Mouse (Mus musculus) kidney, postnatal 10 days (tissue): ENCODE data around the gene Meis1.

Source experiments
- DNase-seq: peaks from one replicate; pipeline ENCODE4 v3.0.0; 2021; ENCODE audit warnings: mixed read lengths

Meis1 gene

DNA sequence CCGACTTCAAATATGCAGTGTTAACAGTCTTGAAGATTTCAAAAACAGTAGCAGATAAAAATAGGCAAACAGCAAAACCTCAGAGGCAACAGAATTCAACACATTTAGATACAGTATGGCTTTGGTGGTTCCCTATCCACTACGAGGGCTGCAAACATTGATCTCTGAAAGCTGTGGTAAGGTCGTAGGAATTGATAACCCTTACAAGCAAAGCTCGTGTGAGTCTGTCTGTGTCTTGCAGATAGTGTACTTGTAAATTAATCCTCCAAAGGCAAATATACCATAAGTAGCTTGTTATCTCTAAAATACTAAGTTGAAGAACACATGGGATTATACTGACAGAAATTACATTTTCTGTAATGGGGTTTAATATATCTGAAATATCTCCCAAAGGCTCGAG is 114.5 kb downstream of the Meis1 start:
- no peak for DNase-seq

DNA sequence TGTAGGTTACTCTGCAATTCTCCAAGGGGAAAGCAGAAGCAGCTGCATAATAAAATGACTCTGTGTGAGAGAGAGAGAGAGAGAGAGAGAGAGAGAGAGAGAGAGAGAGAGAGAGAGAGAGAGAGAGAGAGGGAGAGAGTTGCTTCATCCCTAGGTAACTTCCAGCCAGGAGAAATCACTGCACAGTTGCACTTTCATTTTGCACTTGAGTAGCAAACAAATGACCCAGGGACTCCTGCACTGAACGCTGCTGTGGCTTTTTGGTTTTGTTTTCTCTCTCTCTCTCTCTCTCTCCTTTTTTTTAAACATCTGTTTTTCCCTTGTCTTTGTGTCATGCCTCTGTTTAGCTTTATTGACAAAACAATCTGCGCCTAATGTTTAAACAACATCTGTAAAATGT is 118.3 kb downstream of the Meis1 start:
- DNase-seq = no peak

DNA sequence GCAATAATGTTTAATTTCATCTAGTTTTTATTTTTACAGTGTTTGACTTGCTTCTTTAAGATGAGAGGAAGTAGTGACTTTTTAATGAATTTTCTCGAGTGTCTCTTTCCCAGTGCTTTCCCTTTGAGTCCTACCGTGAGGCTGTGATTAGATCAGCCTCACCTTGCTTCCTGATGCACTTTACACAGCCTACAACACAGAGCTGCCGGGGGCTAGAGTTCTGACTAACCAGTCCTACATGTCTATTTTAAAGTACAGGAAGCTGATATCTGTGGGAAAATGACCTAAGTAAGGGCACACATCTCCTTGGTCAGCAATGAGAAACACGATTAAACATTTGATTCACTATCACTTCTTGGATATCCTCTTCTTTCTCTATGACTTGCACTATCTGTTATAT is 119.9 kb downstream of the Meis1 start:
- no peak for DNase-seq

DNA sequence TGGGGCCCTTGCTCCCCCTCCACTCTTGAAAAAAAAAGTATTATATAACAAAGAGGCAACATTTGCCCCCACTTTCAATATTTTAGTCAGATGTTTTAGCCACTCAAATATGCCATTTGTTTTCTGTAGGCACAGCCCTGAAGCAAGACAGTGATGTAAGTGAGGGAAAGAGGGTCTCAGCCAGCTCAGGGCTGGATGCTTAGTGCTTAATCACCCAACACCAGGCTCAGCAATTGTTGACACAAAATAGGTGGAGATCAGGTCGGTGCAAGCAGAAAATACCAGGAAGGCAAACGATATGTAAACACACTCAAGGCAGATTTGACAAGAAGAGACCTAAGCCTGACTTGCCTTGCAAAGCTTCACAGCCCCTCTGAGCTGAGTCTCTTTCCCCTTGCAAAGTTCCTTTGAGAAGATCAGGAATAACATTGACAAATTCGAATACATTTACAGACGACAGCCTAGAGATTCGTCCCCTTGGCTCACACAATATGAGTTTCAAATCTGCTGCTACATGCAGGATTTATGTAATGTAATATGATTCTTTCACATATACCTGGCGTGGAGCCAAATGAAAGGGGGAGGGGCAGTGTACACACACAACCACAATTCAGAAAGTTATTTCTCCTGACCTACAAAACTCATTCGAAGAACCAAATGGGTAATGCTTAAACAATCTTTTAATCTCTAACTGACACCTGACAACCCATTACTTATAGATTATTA is 120.7 kb downstream of the Meis1 start:
- peak; percentile 58 for DNase-seq

DNA sequence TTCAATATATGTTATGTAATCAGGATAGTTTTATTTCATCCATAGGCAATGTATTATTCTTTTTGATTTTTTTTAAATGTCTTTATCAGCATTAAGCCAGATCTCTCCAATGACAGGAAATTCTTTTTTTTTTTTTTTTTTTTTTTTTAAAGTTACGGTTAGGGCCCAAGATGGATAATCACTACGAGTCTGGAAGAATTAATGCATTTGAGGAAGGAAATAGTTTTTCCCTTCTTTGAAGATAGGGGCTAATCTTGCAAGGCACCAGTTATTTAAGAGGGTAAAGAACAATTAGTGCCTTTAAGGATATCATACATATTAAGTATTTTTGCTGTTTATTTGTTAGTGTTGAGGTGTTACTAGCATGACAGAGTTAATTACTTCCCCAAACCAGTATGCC is 121.5 kb downstream of the Meis1 start:
- no peak for DNase-seq

DNA sequence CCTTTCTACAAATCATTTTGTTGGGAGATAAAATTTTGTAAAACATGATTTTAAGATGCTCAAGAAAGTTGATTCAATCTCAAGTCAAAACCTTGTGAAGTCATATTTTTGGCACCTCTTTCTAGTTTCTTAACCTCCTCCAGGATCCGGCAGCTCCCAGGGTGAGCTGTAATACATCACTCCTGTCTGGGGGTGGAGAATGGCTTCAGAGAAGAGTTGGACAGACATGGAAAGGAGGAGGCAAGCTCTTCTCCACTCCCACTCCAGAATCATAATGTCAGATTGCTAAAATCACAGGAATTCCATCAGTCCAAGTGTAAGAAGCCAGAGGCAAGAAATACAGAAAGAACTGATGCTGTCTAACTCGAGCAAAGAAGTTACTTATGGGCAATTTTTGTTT is 126.3 kb downstream of the Meis1 start:
- no peak for DNase-seq

DNA sequence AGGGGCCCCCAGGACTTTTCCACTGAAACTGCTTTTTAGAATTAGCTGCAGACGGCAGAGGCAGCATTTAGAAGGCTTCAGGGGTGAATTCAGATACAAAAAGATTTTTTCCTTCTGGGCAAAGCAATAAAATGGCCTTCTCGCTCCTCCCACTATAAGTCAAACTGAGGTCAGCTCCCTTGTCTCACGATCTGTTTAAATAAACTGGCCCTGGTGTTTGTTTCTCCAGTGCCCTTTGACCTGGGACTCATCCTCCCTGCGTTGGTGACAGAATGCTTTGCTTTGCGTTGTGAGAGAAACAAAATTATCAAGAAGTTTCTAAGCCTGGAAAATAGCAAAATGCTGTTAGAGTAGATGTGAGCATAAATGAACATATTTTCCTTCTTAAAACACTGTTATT is 129.6 kb downstream of the Meis1 start:
- no peak for DNase-seq

DNA sequence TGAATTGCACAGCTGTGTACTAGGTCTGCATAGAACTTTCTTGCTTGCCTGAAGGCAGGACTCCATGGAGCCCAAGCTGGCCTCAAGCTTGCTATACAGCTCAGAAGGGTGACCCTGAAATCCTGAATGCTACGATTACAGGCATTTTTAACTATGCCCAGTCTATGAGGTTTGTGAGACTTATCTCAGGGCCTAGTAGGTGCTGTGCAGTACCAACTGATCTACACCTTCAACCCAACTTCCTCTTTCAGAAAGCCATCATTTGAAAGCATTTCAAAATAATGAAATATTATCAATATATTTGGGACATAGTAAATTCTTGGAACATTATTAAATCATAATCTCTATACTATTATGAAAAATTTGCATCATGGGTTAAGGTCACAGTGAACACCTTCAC is 130.1 kb downstream of the Meis1 start:
- DNase-seq = no peak

DNA sequence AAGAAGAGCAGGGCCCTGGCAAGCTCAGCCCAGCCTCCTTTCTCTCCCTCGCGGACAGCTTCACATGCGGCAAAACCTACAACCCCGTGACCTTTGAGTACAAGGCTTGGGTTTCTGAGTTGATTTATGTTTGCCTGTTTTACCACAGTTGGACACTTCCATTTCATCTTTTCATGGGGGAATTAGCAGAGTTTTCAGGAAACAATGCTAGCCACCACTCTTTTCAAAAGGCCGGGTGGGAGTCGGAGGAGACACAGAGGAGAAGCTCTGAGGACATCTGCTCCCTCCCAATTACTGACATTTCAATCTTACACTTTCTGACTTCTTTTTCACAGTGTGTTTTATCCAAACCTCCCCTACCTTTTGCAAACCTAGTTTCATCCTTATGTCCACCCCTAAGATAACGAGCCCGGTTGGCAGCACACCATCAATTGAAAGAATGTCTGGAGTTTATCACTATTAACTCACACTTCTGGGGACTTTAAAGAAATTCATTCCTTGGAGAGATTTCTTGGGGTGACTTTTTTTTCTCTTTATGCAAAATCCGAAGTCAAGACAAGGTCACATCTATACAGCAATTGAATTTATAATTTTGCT is 133.0 kb downstream of the Meis1 start:
- peak; percentile 41 for DNase-seq

DNA sequence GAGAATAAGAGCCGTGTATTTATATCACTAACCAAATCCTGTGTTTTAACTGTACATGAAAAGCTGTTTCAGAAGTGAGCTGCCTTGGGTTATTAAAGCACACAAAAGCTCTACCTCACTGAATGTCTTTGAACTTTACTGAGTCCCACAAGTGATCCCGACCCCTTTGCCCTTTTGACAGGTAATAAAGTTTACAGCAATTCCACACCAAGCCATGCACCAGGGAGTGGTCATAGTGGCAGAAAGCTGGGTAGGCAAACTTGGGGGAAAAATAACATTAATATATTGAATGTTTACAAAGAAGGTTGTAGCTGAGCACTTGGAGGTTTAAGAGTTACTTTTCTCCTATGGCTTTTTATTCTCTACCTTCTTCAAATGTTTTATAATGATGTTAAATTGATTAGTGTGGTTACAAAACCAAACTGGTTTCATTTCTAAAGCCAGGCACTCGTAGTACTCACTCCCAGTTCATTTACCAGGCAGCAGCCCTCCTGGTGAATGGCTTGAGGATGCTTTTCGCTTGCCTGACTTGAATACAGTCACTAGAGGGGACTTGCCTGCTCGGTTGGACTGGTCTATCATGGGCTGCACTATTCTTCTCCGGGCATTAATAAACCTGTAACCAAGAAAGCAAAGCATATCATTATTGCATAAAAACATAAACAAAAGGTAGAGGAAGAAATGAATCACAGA is 133.6 kb downstream of the Meis1 start:
- no peak for DNase-seq

DNA sequence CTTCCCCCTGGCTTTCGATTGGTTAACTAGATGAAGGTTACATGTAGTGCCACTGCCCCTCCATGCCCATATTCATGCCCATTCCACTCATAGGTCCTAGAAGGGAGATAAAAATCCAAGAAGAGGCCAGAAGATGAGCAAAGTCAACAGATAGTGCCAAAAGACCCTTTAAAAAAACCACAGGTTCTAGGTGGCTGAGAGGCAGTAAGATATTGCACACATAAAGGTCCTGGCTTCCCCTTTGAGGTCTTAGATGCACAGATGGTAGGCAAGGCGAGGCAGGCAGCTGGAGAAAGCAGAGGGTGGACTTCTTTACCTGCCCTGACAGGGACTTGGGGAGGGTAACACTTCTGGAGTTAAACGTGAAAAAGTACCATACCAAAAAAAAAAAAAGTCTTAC is 134.8 kb downstream of the Meis1 start:
- DNase-seq = no peak

DNA sequence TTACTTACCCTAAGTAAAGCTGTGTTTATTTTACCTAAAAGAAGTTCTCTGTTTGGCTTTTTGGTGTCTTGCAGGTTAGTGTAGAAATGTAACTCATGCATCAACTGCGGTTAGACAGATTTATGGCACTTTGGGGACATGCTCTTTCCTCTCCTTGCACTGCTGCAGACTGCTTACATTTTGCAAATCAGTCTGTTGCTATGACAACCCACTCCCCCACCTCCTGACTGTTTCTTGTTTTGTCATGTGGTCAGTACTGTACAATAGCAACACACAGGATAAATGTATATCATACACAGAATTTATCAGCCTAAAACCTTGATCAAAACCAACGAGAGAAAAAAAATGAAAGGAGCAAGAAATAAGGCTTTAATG is 135.3 kb downstream of the Meis1 start:
- peak; percentile 54 for DNase-seq

DNA sequence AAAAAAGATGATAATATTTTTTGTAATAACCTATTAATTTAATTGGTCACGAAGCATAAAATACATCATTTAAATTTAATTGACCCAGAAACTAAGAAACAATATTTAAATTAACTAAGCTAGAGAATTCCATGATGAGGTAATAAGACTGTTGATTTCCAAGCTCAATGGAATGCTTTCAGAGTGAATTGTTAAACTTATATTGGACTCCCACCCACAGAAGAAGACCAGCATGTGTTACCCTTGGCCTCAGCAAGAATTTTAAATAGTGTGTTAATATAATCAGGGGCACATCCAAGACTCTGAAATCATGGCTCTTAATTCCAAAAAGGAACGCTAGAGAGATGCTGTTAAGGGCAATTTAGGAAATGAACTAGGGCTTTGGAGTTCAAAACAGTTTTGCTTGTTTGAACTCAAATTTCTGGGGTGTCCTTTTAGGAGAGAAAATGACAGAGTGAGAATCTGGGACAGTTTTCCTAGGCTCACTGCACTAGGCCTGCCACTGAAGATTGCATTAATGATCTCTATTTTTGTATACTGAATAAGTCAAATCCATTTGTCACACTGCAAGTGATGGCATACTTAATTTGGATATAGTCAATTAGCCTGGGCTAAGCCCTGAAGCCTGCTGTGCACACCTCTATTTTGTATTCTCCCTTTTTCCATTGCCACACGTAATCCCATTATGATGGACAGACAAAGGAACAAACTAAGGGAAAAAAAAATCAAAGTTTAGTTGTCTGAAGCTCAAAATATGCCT is 135.9 kb downstream of the Meis1 start:
- DNase-seq = no peak

DNA sequence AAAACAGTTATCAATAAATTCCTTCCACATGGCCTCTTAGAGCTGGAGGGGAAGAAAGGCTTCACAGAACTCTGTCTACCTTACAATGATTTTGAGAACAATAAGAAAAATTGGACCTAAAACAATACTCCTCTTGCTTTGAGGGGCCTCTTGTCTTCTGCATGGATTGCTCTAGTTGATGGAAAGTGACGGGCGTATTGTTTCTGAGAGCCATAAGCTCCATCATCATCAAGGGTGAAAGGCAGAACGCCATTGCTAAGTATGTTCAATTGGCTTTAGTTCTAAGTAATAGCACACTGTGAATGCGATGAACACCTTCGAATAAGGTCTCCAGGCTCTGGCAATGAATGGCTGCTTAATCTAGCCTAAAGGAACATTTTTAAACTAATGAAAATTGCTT is 136.5 kb downstream of the Meis1 start:
- DNase-seq = no peak

DNA sequence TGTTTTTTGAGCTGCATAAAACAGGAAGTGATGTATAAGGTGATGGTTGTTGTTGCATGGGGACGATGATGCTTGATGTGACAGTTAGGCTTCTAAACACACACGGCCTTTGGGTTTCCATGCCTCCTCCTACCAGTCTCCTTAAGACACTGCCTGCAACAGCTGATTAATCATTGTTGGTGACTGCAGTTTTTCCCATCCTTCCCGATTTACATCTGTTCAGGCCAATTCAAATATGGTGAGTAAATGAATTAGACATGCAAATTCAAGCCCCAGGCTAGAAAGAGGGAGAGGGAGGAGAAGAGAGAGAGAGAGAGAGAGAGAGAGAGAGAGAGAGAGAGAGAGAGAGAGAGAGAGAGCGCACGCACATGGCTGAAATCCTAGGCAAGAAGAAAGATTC is 138.0 kb downstream of the Meis1 start:
- DNase-seq = no peak

DNA sequence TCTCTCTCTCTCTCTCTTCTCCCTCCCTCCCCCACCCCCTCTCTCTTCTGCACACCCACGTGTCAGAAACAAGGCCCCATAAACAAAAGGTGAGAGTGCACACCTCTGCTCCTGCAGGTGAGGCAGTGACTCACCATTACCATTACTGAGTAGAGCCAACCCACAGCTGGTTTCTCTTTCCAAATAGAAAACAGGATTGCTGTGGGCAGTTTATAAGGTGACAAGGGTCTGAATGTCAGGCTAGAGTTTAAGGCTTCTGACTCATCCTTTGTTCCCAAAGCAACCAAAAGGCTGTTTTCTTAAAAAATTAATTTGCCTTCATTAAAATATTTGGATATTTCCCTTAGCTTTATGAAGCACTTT is 139.3 kb downstream of the Meis1 start:
- DNase-seq = no peak

DNA sequence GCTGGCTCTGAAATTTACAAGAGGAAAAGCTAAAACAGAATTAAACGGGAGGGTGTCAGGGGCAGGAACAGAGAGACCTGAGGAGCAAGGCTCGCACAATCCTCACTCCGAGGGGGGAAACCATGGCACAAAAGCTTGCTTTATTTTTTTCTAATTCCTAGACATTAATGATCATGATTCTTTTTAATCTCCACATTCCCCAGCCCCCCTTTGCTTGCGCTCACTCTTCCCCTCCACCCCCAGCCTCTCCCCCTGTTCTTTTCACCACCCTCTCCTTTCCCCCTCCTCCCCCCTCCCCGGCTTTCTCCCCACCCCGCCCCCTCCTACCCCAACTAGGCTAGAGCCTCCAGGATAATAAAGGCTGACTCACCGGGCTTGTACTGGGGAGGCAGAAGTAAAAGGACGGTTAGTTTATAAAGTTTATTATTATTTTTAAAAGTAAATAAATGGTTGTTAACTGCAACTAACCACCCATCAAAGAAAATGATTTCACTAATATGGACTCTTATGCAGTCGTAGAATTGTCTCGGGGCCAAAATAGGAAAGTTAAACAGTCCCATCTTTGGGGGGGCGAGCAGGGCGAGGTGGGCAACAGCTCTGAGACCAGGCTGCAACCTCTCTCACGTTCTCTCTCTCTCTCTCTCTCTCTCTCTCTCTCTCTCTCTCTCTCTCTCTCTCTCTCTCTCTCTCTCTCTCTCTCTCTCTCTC is 139.9 kb downstream of the Meis1 start:
- DNase-seq = no peak

DNA sequence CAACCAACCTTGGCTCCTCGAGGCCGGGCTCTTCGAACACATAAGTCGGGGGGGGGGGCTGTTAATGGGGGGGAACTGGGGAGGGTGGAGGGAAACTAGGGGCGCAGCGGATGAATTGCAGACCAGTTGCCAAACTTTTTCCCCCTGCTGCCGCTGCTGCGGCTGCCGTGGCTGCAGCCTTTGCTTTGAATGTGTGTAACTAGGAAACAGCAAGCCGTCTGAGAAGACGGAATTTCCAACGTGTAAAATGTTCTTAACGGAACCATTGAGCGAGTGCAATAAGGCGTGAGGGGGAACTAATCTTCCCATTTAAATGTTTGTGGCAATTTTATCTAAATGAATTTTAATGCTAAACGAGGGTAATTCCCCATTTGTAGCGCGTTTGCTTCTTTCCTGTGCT is 140.8 kb downstream of the Meis1 start:
- peak; percentile 53 for DNase-seq

DNA sequence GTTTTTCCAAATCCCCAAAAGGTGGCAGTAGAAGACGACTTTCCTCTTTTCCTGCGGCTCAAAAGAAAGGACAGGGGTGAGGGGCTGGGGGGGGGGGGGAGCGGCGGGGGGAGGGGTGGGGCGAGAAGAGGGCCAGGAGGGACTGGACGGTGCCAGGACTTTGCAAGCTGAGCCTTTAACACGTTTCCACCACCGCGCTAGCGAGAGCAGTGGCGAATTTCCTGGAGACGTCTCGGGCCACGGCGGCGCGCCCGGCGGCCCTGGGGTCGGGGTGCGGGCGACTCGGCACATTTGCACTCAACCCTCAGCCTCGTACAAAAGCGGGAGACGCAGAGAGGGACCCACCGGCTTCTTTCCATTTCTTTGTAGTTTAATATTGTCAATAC is 141.2 kb downstream of the Meis1 start:
- peak; percentile 80 for DNase-seq

DNA sequence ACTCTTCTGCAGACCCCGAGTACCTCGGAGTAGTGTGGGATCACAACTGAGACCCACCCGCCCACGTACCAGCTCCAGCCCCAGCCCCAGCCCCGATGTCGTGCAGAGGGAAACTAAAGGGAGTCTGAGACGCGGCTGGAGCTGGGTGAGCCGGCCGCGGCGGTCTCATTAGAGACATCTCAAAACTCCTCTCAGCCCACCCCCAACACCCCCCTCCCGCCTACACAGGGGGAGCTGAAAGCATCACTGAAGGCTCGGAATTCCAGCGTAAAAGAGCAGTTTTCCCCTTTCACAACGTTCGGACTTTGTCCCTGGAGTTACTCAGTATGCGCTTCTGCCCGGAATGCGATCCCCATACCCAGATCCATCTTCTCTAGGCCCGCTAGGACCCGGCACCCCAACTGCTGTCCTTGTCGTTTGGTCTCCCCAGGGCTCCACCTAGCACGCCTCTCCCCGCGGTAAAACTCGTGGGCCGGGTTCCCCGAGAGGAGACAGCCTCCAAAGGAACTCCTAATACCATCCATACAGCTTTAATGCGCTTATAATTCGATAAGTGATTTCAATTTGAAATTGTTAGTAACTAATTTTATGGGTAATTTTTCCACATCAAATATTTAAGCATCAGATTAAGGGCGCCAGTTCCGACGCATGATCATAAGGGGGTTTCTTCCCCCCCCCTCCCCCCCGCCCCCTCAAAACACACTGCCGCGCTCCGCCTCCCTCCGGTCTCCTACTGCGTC is 141.7 kb downstream of the Meis1 start:
- peak; percentile 68 for DNase-seq

DNA sequence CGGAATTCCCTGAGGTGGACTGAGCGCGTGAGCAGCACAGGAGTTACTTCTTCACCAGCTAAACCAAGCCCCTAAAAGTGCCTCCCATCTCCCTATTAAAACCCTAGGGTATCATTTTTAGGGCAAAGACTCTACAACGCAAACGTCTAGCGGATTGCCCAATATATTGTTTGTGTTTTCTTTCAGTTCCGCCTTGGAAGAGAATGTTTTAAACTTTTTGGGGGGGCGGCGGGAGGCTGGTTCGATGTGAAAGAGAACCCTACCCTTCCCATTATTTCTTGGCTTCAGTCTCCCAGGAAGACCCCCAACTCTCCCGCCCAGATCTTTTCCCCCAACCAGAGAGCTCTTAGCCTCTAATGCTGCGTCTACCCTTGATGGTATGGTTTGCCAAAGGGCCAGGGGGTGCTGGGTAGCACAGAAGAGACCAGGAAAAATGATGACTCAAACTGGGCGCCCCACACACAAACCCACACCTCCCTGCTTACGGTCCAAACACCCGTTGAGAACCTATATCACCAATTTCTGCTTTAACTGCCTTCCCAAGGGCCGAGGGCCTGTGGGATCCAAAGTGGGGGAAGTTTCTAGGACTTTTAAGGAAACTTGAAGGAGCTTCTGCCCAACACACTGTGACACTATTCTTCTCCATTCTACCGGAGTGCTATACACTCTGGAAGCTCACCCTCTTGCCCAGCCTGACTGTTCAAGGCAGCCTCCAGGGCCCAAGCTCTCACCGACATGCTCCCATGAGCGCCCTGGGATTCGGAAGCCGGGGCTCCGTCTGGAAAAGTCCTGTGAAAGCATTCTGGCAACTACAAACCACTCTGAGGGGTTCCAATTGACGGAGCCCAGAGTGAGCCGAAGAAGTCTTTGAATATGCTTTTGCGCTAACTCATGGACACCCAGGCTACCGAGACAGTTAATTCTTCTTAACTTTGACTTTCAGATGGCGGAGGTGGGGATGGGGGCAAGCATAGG is 142.6 kb downstream of the Meis1 start:
- DNase-seq = peak; percentile 49
